Mouse (Mus musculus): ENCODE measurements at regions not wholly inside any gene's neighbourhood (a gene's known extent, or its start where the extent isn't known, plus 50 kb on each side); places are given as distances from the start of the nearest gene placed in this dataset.

GRCm38 (mm10) chr11:52594092-52594491 is 170.3 kb upstream of the Fstl4 start:
- DNase-seq (ENCODE audit: extremely low read depth, low read depth, low spot score) = no peak
- 84% methylated on average over 4 of the region's 4 CpGs for WGBS
- H3K4me1 ChIP-seq (ENCODE audit: control insufficient read depth, insufficient read depth, low read length) = no peaks in the 10 kb centered on the region

GRCm38 (mm10) chr11:52601196-52601595 is 163.2 kb upstream of the Fstl4 start:
- no peaks in the 10 kb centered on the region for H3K4me1 ChIP-seq (ENCODE audit: control insufficient read depth, insufficient read depth, low read length)
- H3K27me3 ChIP-seq (ENCODE audit: control insufficient read depth, insufficient read depth, low read length) = 0 out of 2 replicates have a peak, but pooled peaks cover 2% of the 10 kb centered on the region
- H3K79me2 ChIP-seq (ENCODE audit: control insufficient read depth, insufficient read depth, low read length) = no peaks in the 10 kb centered on the region
- H3K9ac ChIP-seq (ENCODE audit: low read depth, low read length) = no peak overlapping the region
- DNase-seq (ENCODE audit: extremely low read depth, low read depth, low spot score) = no peak
- WGBS = 71% methylated on average over 6 of the region's 6 CpGs
- TF ChIP-seq CTCF (IDR thresholded peaks at IDR 0.05; ENCODE audit: low read depth, low read length) (no peak), POLR2A (IDR thresholded peaks at IDR 0.05; ENCODE audit: extremely low read depth, insufficient read depth, low read length) (no peak)
- H3K4me3 ChIP-seq (ENCODE audit: insufficient read depth, low read depth, low read length) = no peak overlapping the region
- H3K27ac ChIP-seq (replicated peaks; ENCODE audit: insufficient read depth, low read depth, low read length) = no peak overlapping the region
- H3K36me3 ChIP-seq (ENCODE audit: control insufficient read depth, insufficient read depth, low read length) = no peaks in the 10 kb centered on the region

More at GRCm38 (mm10) chr11:52594092-52594491, 170.3 kb upstream of the Fstl4 start:
- Histone ChIP-seq H3K79me2 (ENCODE audit: control insufficient read depth, insufficient read depth, low read length) (no peaks in the 10 kb centered on the region), H3K27ac (replicated peaks; ENCODE audit: insufficient read depth, low read depth, low read length) (no peak overlapping the region), H3K9ac (ENCODE audit: low read depth, low read length) (no peak overlapping the region), H3K4me3 (ENCODE audit: insufficient read depth, low read depth, low read length) (no peak overlapping the region), H3K27me3 (ENCODE audit: control insufficient read depth, insufficient read depth, low read length) (no peaks in the 10 kb centered on the region), H3K36me3 (ENCODE audit: control insufficient read depth, insufficient read depth, low read length) (no peaks in the 10 kb centered on the region)
- TF ChIP-seq CTCF (IDR thresholded peaks at IDR 0.05; ENCODE audit: low read depth, low read length) = no peak
- TF ChIP-seq POLR2A (IDR thresholded peaks at IDR 0.05; ENCODE audit: extremely low read depth, insufficient read depth, low read length) = no peak

GRCm38 (mm10) chr11:52602061-52602561 is 162.3 kb upstream of the Fstl4 start:
- Histone ChIP-seq H3K4me1 (ENCODE audit: control insufficient read depth, insufficient read depth, low read length) (no peaks in the 10 kb centered on the region), H3K36me3 (ENCODE audit: control insufficient read depth, insufficient read depth, low read length) (no peaks in the 10 kb centered on the region), H3K9ac (ENCODE audit: low read depth, low read length) (no peak overlapping the region), H3K4me3 (ENCODE audit: insufficient read depth, low read depth, low read length) (no peak overlapping the region), H3K27ac (replicated peaks; ENCODE audit: insufficient read depth, low read depth, low read length) (no peak overlapping the region), H3K27me3 (ENCODE audit: control insufficient read depth, insufficient read depth, low read length) (0 out of 2 replicates have a peak, but pooled peaks cover 2% of the 10 kb centered on the region), H3K79me2 (ENCODE audit: control insufficient read depth, insufficient read depth, low read length) (no peaks in the 10 kb centered on the region)
- 82% methylated on average over 15 of the region's 15 CpGs for WGBS
- TF ChIP-seq CTCF (IDR thresholded peaks at IDR 0.05; ENCODE audit: low read depth, low read length) = no peak
- no peak for TF ChIP-seq POLR2A (IDR thresholded peaks at IDR 0.05; ENCODE audit: extremely low read depth, insufficient read depth, low read length)
- no peak for DNase-seq (ENCODE audit: extremely low read depth, low read depth, low spot score)

- Histone ChIP-seq H3K27me3 (ENCODE audit: control insufficient read depth, insufficient read depth, low read length) (0 out of 2 replicates have a peak, but pooled peaks cover 2% of the 10 kb centered on the region), H3K4me3 (ENCODE audit: insufficient read depth, low read depth, low read length) (no peak overlapping the region), H3K36me3 (ENCODE audit: control insufficient read depth, insufficient read depth, low read length) (no peaks in the 10 kb centered on the region), H3K4me1 (ENCODE audit: control insufficient read depth, insufficient read depth, low read length) (no peaks in the 10 kb centered on the region), H3K79me2 (ENCODE audit: control insufficient read depth, insufficient read depth, low read length) (no peaks in the 10 kb centered on the region), H3K27ac (replicated peaks; ENCODE audit: insufficient read depth, low read depth, low read length) (no peak overlapping the region), H3K9ac (ENCODE audit: low read depth, low read length) (no peak overlapping the region)
- no peak for DNase-seq (ENCODE audit: extremely low read depth, low read depth, low spot score)
- TF ChIP-seq POLR2A (IDR thresholded peaks at IDR 0.05; ENCODE audit: extremely low read depth, insufficient read depth, low read length) = no peak
- TF ChIP-seq CTCF (IDR thresholded peaks at IDR 0.05; ENCODE audit: low read depth, low read length) = no peak
- WGBS = 76% methylated on average over 5 of the region's 5 CpGs
These were observed 161.6 kb upstream of the Fstl4 start for GRCm38 (mm10) chr11:52602796-52603195.

GRCm38 (mm10) chr11:52610681-52611165 is 153.7 kb upstream of the Fstl4 start:
- no peak for DNase-seq (ENCODE audit: extremely low read depth, low read depth, low spot score)
- Histone ChIP-seq H3K4me3 (ENCODE audit: insufficient read depth, low read depth, low read length) (no peak overlapping the region), H3K79me2 (ENCODE audit: control insufficient read depth, insufficient read depth, low read length) (no peaks in the 10 kb centered on the region), H3K27ac (replicated peaks; ENCODE audit: insufficient read depth, low read depth, low read length) (no peak overlapping the region), H3K4me1 (ENCODE audit: control insufficient read depth, insufficient read depth, low read length) (no peaks in the 10 kb centered on the region), H3K27me3 (ENCODE audit: control insufficient read depth, insufficient read depth, low read length) (no peaks in the 10 kb centered on the region), H3K9ac (ENCODE audit: low read depth, low read length) (no peak overlapping the region), H3K36me3 (ENCODE audit: control insufficient read depth, insufficient read depth, low read length) (no peaks in the 10 kb centered on the region)
- 91% methylated on average over 1 of the region's 1 CpGs for WGBS
- TF ChIP-seq CTCF (IDR thresholded peaks at IDR 0.05; ENCODE audit: low read depth, low read length) (no peak), POLR2A (IDR thresholded peaks at IDR 0.05; ENCODE audit: extremely low read depth, insufficient read depth, low read length) (no peak)

- 72% methylated on average over 4 of the region's 4 CpGs for WGBS
- no peaks in the 10 kb centered on the region for H3K27me3 ChIP-seq (ENCODE audit: control insufficient read depth, insufficient read depth, low read length)
These were observed 148.8 kb upstream of the Fstl4 start for GRCm38 (mm10) chr11:52615622-52616021.

More at GRCm38 (mm10) chr11:52615622-52616021, 148.8 kb upstream of the Fstl4 start:
- Histone ChIP-seq H3K36me3 (ENCODE audit: control insufficient read depth, insufficient read depth, low read length) (no peaks in the 10 kb centered on the region), H3K4me3 (ENCODE audit: insufficient read depth, low read depth, low read length) (no peak overlapping the region), H3K27ac (replicated peaks; ENCODE audit: insufficient read depth, low read depth, low read length) (no peak overlapping the region), H3K9ac (ENCODE audit: low read depth, low read length) (no peak overlapping the region), H3K79me2 (ENCODE audit: control insufficient read depth, insufficient read depth, low read length) (no peaks in the 10 kb centered on the region), H3K4me1 (ENCODE audit: control insufficient read depth, insufficient read depth, low read length) (no peaks in the 10 kb centered on the region)
- no peak for TF ChIP-seq CTCF (IDR thresholded peaks at IDR 0.05; ENCODE audit: low read depth, low read length)
- TF ChIP-seq POLR2A (IDR thresholded peaks at IDR 0.05; ENCODE audit: extremely low read depth, insufficient read depth, low read length) = no peak
- DNase-seq (ENCODE audit: extremely low read depth, low read depth, low spot score) = no peak
